Mouse (Mus musculus): ENCODE results near the gene Rdh13. TPM values are rescaled to one million over a fixed set of nuclear protein-coding genes. Genes with fewer than 3 reads are reported as not detected.

The Rdh13 gene
- polyA plus RNA-seq, 1 experiment, result 6.5 TPM

- TF ChIP-seq CTCF (IDR thresholded peaks at IDR 0.05; ENCODE audit: low read depth, low read length), result no peak
- no peak for TF ChIP-seq POLR2A (IDR thresholded peaks at IDR 0.05; ENCODE audit: borderline replicate concordance, low read depth, low read length)
- Histone ChIP-seq H3K4me3 (ENCODE audit: insufficient read depth, low read length) (peak overlapping the region; percentile 33), H3K4me1 (ENCODE audit: control insufficient read depth, insufficient read depth, low read length) (no peaks in the 10 kb centered on the region), H3K27ac (ENCODE audit: insufficient read depth, low read depth, low read length) (no peak overlapping the region)
Measured at GRCm38 (mm10) chr7:4471179-4471555, 25.7 kb upstream of the Rdh13 start.

DNA sequence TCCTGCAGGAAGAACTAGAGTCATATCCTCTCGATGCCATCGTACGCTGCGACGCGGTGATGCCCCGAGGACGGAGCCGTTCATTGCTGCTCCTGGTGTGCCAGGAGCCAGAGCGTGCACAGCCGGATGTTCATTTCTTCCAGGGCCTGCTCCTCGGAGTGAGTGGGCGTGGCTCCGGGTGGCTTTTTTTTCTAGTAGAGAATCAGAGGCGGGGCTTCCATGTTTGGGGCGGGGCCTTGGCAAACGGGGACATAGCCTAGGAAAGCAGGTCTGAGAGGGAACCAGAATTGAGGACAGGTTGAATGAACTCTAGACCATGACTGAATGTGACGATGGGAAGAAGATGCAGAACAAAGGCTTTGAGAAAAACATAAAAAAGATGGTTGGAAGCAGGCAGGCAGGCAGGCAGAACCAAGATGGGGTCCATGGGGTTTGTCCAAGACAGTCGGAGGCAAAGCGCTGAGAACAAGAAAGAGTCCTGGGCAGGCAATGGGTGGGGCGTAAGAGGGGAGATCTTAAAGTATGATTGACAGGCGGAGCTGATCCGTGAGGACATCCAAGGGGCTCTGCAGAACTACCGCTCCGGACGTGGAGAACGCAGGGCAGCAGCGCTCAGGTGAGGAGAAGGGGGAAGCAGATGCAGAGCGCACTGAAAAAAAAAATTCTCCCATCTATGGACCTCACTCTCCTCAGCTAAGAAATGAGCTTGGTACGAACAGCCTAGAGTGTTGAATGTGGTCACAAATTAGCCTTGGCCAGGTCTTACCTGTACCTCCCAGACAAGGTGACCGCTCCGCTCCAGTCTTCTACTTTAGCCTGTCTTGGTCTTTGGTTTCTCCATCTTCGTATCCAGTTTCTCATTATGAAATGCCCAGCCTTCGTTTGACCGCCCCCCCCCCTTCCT is 25.1 kb upstream of the Rdh13 start:
- Histone ChIP-seq H3K4me1 (ENCODE audit: control insufficient read depth, insufficient read depth, low read length) (no peaks in the 10 kb centered on the region), H3K4me3 (ENCODE audit: insufficient read depth, low read length) (peak overlapping the region; percentile 33), H3K27ac (ENCODE audit: insufficient read depth, low read depth, low read length) (no peak overlapping the region)
- TF ChIP-seq POLR2A (IDR thresholded peaks at IDR 0.05; ENCODE audit: borderline replicate concordance, low read depth, low read length) (no peak), CTCF (IDR thresholded peaks at IDR 0.05; ENCODE audit: low read depth, low read length) (no peak)

DNA sequence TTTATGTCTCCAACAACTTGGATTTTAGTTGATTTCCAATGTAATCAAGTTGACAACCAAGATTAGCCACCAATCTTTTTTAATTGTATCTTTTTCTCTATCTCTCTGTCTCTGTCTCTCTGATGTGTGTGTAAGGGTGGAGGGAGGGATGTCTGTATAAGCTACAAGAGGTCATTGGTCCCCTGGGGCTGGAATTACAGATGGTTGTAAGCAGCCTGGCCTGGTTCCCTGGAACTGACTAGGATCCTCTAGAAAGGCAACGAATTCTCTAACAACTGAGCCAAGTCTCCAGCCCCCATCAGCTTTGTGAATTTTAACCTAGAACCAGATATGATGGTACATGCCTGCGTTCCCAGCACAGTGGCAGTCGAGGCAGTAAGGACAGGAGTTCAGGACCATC is 22.4 kb upstream of the Rdh13 start:
- H3K27ac ChIP-seq (ENCODE audit: insufficient read depth, low read depth, low read length), result no peak overlapping the region
- H3K4me3 ChIP-seq (ENCODE audit: insufficient read depth, low read length), result no peak overlapping the region
- no peaks in the 10 kb centered on the region; the same call in 1 of the 2 replicates for H3K4me1 ChIP-seq (ENCODE audit: control insufficient read depth, insufficient read depth, low read length)
- TF ChIP-seq CTCF (IDR thresholded peaks at IDR 0.05; ENCODE audit: low read depth, low read length) (no peak), POLR2A (IDR thresholded peaks at IDR 0.05; ENCODE audit: borderline replicate concordance, low read depth, low read length) (no peak)

- H3K4me3 ChIP-seq (ENCODE audit: insufficient read depth, low read length), result no peak overlapping the region
- TF ChIP-seq POLR2A (IDR thresholded peaks at IDR 0.05; ENCODE audit: borderline replicate concordance, low read depth, low read length) (no peak), CTCF (IDR thresholded peaks at IDR 0.05; ENCODE audit: low read depth, low read length) (no peak)
- H3K4me1 ChIP-seq (ENCODE audit: control insufficient read depth, insufficient read depth, low read length), result no peaks in the 10 kb centered on the region; the same call in 1 of the 2 replicates
- no peak overlapping the region for H3K27ac ChIP-seq (ENCODE audit: insufficient read depth, low read depth, low read length)
Measured at GRCm38 (mm10) chr7:4464194-4464824, 18.9 kb upstream of the Rdh13 start.

- H3K4me3 ChIP-seq (ENCODE audit: insufficient read depth, low read length), result peak within 1 kb of the TSS; percentile 78
- peak within 1 kb of the TSS; percentile 56 for H3K27ac ChIP-seq (ENCODE audit: insufficient read depth, low read depth, low read length)
- no peaks in the 10 kb centered on the region; the same call in 1 of the 2 replicates for H3K4me1 ChIP-seq (ENCODE audit: control insufficient read depth, insufficient read depth, low read length)
- TF ChIP-seq CTCF (IDR thresholded peaks at IDR 0.05; ENCODE audit: low read depth, low read length) (no peak), POLR2A (IDR thresholded peaks at IDR 0.05; ENCODE audit: borderline replicate concordance, low read depth, low read length) (no peak)
Measured at GRCm38 (mm10) chr7:4460576-4461434, 15.4 kb upstream of the Rdh13 start, which contains the start of gene Eps8l1. Gene Eps8l1, plus strand, starts transcription at chr7:4460674.

- Histone ChIP-seq H3K4me1 (ENCODE audit: control insufficient read depth, insufficient read depth, low read length) (peaks cover 17% of the 10 kb centered on the region), H3K27ac (ENCODE audit: insufficient read depth, low read depth, low read length) (no peak overlapping the region), H3K4me3 (ENCODE audit: insufficient read depth, low read length) (no peak overlapping the region)
- TF ChIP-seq POLR2A (IDR thresholded peaks at IDR 0.05; ENCODE audit: borderline replicate concordance, low read depth, low read length), result no peak
- no peak for TF ChIP-seq CTCF (IDR thresholded peaks at IDR 0.05; ENCODE audit: low read depth, low read length)
Measured at GRCm38 (mm10) chr7:4452644-4453043, 7.2 kb upstream of the Rdh13 start.

- Histone ChIP-seq H3K27ac (ENCODE audit: insufficient read depth, low read depth, low read length) (no peak overlapping the region), H3K4me3 (ENCODE audit: insufficient read depth, low read length) (no peak overlapping the region), H3K4me1 (ENCODE audit: control insufficient read depth, insufficient read depth, low read length) (peaks cover 21% of the 10 kb centered on the region)
- no peak for TF ChIP-seq POLR2A (IDR thresholded peaks at IDR 0.05; ENCODE audit: borderline replicate concordance, low read depth, low read length)
- no peak for TF ChIP-seq CTCF (IDR thresholded peaks at IDR 0.05; ENCODE audit: low read depth, low read length)
Measured at GRCm38 (mm10) chr7:4449211-4449610, 3.8 kb upstream of the Rdh13 start.

- no peak overlapping the region for H3K27ac ChIP-seq (ENCODE audit: insufficient read depth, low read depth, low read length)
- H3K4me1 ChIP-seq (ENCODE audit: control insufficient read depth, insufficient read depth, low read length), result peaks cover 22% of the 10 kb centered on the region
- TF ChIP-seq POLR2A (IDR thresholded peaks at IDR 0.05; ENCODE audit: borderline replicate concordance, low read depth, low read length) (no peak), CTCF (IDR thresholded peaks at IDR 0.05; ENCODE audit: low read depth, low read length) (no peak)
- H3K4me3 ChIP-seq (ENCODE audit: insufficient read depth, low read length), result no peak overlapping the region
Measured at GRCm38 (mm10) chr7:4448439-4448838, 3.0 kb upstream of the Rdh13 start.

DNA sequence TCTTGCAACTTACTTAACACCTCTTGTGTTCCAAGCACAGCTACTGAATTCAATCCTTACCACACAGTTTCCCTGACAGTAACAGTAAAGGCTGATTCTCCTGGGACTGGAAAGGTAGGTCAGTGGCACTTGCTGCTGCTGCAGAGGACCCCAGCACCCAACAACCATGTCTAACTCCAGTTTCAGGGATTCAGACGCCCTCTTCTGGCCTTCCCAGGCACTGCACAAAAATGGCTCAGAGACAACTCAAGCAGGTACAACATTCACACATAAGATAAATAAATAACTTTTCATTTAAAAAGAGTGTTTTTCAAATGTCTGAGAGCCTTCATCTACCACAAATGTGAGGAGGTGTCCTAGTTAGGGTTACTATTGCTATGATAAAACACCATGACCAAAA is 1.7 kb upstream of the Rdh13 start:
- H3K27ac ChIP-seq (ENCODE audit: insufficient read depth, low read depth, low read length), result no peak overlapping the region
- TF ChIP-seq CTCF (IDR thresholded peaks at IDR 0.05; ENCODE audit: low read depth, low read length), result 0 out of 2 replicates have a peak, but pooled peaks have one; percentile 11
- no peak for TF ChIP-seq POLR2A (IDR thresholded peaks at IDR 0.05; ENCODE audit: borderline replicate concordance, low read depth, low read length)
- no peak overlapping the region for H3K4me3 ChIP-seq (ENCODE audit: insufficient read depth, low read length)
- peaks cover 17% of the 10 kb centered on the region for H3K4me1 ChIP-seq (ENCODE audit: control insufficient read depth, insufficient read depth, low read length)

Measured in bone marrow macrophage, adult 2 months (primary cell).